Mouse (Mus musculus) bone marrow macrophage, adult 2 months (primary cell): ENCODE data around the gene Sco1.

ENCODE experiments used
- CTCF ChIP-seq: IDR thresholded peaks from 2 replicates; pipeline ENCODE4 v1.5.1; 2012; ENCODE audit warnings: low read depth, mild to moderate bottlenecking, low read length, moderate library complexity
- POLR2A ChIP-seq: IDR thresholded peaks from 2 replicates; pipeline ENCODE4 v1.6.1; 2012; ENCODE audit warnings: mild to moderate bottlenecking, low read depth, low read length, borderline replicate concordance

GRCm38 (mm10) chr11:67104242-67104641 lies 51.8 kb downstream of the Sco1 start:
- TF ChIP-seq CTCF (no peak), POLR2A (no peak)
